Mouse (Mus musculus) heart, adult 2 months (tissue): ENCODE data around the gene Gpr153. TPM values are rescaled to one million over a fixed set of nuclear protein-coding genes. Genes with fewer than 3 reads are reported as not detected.

Experiments used
- DNase-seq, 2 experiments: peaks; one replicate each; pipeline ENCODE4 v3.0.0; 2021
- H3K27ac ChIP-seq: fragments of 200-600 bp; 2 replicates; pipeline ENCODE4 v1.8.1; 2022
- H3K27me3 ChIP-seq: fragments of 200-500 bp; 2 replicates; pipeline ENCODE4 v1.6.1; 2012; ENCODE audit warnings: mild to moderate bottlenecking, low read length, inconsistent platforms, mixed read lengths; ENCODE audit not compliant: control insufficient read depth, insufficient read depth
- H3K36me3 ChIP-seq: fragments of 200-500 bp; 2 replicates; pipeline ENCODE4 v1.6.1; 2012; ENCODE audit warnings: low read length, inconsistent platforms; ENCODE audit not compliant: control insufficient read depth, insufficient read depth
- H3K4me1 ChIP-seq: fragments of 200-500 bp; 2 replicates; pipeline ENCODE4 v1.6.1; 2011; ENCODE audit warnings: low read length; ENCODE audit not compliant: control insufficient read depth, insufficient read depth
- H3K4me3 ChIP-seq: fragments of 200-600 bp; 2 replicates; pipeline ENCODE4 v1.8.1; 2022
- H3K79me2 ChIP-seq: fragments of 200-500 bp; replicated peaks from 2 replicates; pipeline ENCODE4 v1.6.1; 2012; ENCODE audit warnings: mild to moderate bottlenecking, inconsistent platforms, low read length, moderate library complexity, mixed read lengths; ENCODE audit not compliant: control insufficient read depth, insufficient read depth
- H3K9ac ChIP-seq: fragments of 200-500 bp; 2 replicates; pipeline ENCODE4 v1.6.1; 2012; ENCODE audit warnings: low read depth, mild to moderate bottlenecking, control low read depth, inconsistent platforms, low read length, mixed read lengths
- CTCF ChIP-seq: fragments of 200-600 bp; IDR thresholded peaks from 2 replicates; pipeline ENCODE4 v1.8.1; 2022; ENCODE audit warnings: antibody characterized with exemption, mild to moderate bottlenecking, moderate library complexity
- EP300 ChIP-seq: fragments of 200-500 bp; IDR thresholded peaks from 2 replicates; pipeline ENCODE4 v1.6.1; 2011; ENCODE audit warnings: low read depth, low read length, control low read depth; ENCODE audit not compliant: insufficient read depth
- POLR2A ChIP-seq: fragments of 200-500 bp; IDR thresholded peaks from 2 replicates; pipeline ENCODE4 v1.6.1; 2011; ENCODE audit warnings: mild to moderate bottlenecking, low read depth, low read length, control low read depth; ENCODE audit not compliant: insufficient read depth
- WGBS: fragments of 180-500 bp; shearing (Covaris S2); methylation state at CpG from one replicate; pipeline ENCODE4 v1.1.7; 2018; 5-methylcytosine and 5-hydroxymethylcytosine counted together
- intact Hi-C: fragments of 180-260 bp; cut with DNase I; formaldehyde crosslinking; loops from one replicate; pipeline ENCODE4 v1.15.1; 2025
- polyA plus RNA-seq: library from polyadenylated mRNA; depleted of rRNA; stranded (reverse); fragments of >200 nt; gene quantifications from 2 replicates; pipeline ENCODE4 v1.2.3, GENCODE M21; 2012
- total RNA-seq, 2 experiments: library from RNA; stranded (reverse); gene quantifications; 2 replicates each; pipeline ENCODE4 v1.2.3; 2021

The Gpr153 gene
- total and polyA plus RNA-seq, 3 experiments = 8.6 to 18.0 (median 11.9) TPM

- intact Hi-C loops = no loop called here
- peaks cover 24% of the 10 kb centered on the region for H3K4me1 ChIP-seq
- H3K4me3 ChIP-seq = no peak overlapping the region
- no peaks in the 10 kb centered on the region for H3K27me3 ChIP-seq
- 64% methylated on average over 13 of the region's 13 CpGs for WGBS
- no peaks in the 10 kb centered on the region for H3K36me3 ChIP-seq
- peak overlapping the region; percentile 13 for H3K27ac ChIP-seq
- DNase-seq = peak; percentile 63 to 78
- H3K9ac ChIP-seq = no peak overlapping the region
- TF ChIP-seq POLR2A (no peak), CTCF (no peak), EP300 (no peak)
- H3K79me2 ChIP-seq = no peaks in the 10 kb centered on the region
Observed at GRCm38 (mm10) chr4:152267748-152268369, 6.2 kb upstream of the Gpr153 start.

- no peak for DNase-seq
- H3K4me3 ChIP-seq = no peak overlapping the region
- no peak for TF ChIP-seq CTCF
- TF ChIP-seq POLR2A = no peak
- no peak for TF ChIP-seq EP300
- H3K27me3 ChIP-seq = no peaks in the 10 kb centered on the region
- 92% methylated on average over 13 of the region's 13 CpGs for WGBS
- H3K79me2 ChIP-seq = no peaks in the 10 kb centered on the region
- H3K4me1 ChIP-seq = peaks cover 27% of the 10 kb centered on the region
- H3K9ac ChIP-seq = no peak overlapping the region
- no peaks in the 10 kb centered on the region for H3K36me3 ChIP-seq
- no peak overlapping the region; the same call in 1 of the 2 replicates for H3K27ac ChIP-seq
- intact Hi-C loops = no loop called here
Observed at GRCm38 (mm10) chr4:152269967-152270366, 4.1 kb upstream of the Gpr153 start.

GRCm38 (mm10) chr4:152270599-152270998 is 3.4 kb upstream of the Gpr153 start:
- Histone ChIP-seq H3K9ac (no peak overlapping the region), H3K27ac (peak overlapping the region; percentile 43), H3K4me1 (peaks cover 27% of the 10 kb centered on the region), H3K36me3 (no peaks in the 10 kb centered on the region), H3K27me3 (no peaks in the 10 kb centered on the region), H3K4me3 (no peak overlapping the region), H3K79me2 (no peaks in the 10 kb centered on the region)
- TF ChIP-seq EP300 (no peak), POLR2A (no peak), CTCF (no peak)
- peak in 1 of 2 experiments; percentile 46 for DNase-seq
- intact Hi-C loops = no loop called here
- 67% methylated on average over 9 of the region's 9 CpGs for WGBS

GRCm38 (mm10) chr4:152271334-152271733 is 2.7 kb upstream of the Gpr153 start:
- Histone ChIP-seq H3K27me3 (no peaks in the 10 kb centered on the region), H3K36me3 (no peaks in the 10 kb centered on the region), H3K9ac (no peak overlapping the region), H3K27ac (peak overlapping the region; percentile 68), H3K4me1 (peaks cover 24% of the 10 kb centered on the region), H3K4me3 (no peak overlapping the region), H3K79me2 (no peaks in the 10 kb centered on the region)
- WGBS = 91% methylated on average over 11 of the region's 11 CpGs
- intact Hi-C loops = no loop called here
- no peak for DNase-seq
- TF ChIP-seq POLR2A (no peak), CTCF (no peak), EP300 (no peak)

GRCm38 (mm10) chr4:152272006-152272405 is 2.0 kb upstream of the Gpr153 start:
- no peaks in the 10 kb centered on the region for H3K79me2 ChIP-seq

GRCm38 (mm10) chr4:152272449-152273049 is 1.5 kb upstream of the Gpr153 start:
- DNase-seq = peak; percentile 79 to 87
- Histone ChIP-seq H3K36me3 (no peaks in the 10 kb centered on the region), H3K9ac (no peak overlapping the region), H3K27ac (peak overlapping the region; percentile 68), H3K4me1 (peaks cover 24% of the 10 kb centered on the region), H3K79me2 (no peaks in the 10 kb centered on the region), H3K27me3 (no peaks in the 10 kb centered on the region), H3K4me3 (no peak overlapping the region)
- intact Hi-C loops = loop anchor here (2.0 kb wide), 2 partner anchors 26 to 58 kb away; no protein-coding TSS in a partner anchor
- WGBS = 5% methylated on average over 9 of the region's 9 CpGs
- TF ChIP-seq CTCF = peak; percentile 65
- TF ChIP-seq POLR2A = no peak
- TF ChIP-seq EP300 = peak; percentile 38; the same call in 1 of the 2 replicates

More at GRCm38 (mm10) chr4:152272006-152272405, 2.0 kb upstream of the Gpr153 start:
- TF ChIP-seq CTCF = no peak
- no peak for TF ChIP-seq EP300
- TF ChIP-seq POLR2A = no peak
- Histone ChIP-seq H3K4me1 (peaks cover 24% of the 10 kb centered on the region), H3K4me3 (no peak overlapping the region), H3K9ac (no peak overlapping the region), H3K36me3 (no peaks in the 10 kb centered on the region), H3K27me3 (no peaks in the 10 kb centered on the region), H3K27ac (peak overlapping the region; percentile 68)
- intact Hi-C loops = loop anchor here (2.0 kb wide), 2 partner anchors 25 to 57 kb away; no protein-coding TSS in a partner anchor
- 55% methylated on average over 7 of the region's 7 CpGs for WGBS
- peak in 1 of 2 experiments; percentile 36 for DNase-seq
